Mouse (Mus musculus) adrenal gland, postnatal 36 days (tissue): Measurements from ENCODE around the gene Gm10198. TPM values are rescaled to one million over a fixed set of nuclear protein-coding genes. Genes with fewer than 3 reads are reported as not detected.

Experiments used
- DNase-seq, 2 experiments: peaks; one replicate each; pipeline ENCODE4 v3.0.0; 2021; ENCODE audit warnings: mixed read lengths in 1 of 2
- long read RNA-seq, 2 experiments: library from polyadenylated mRNA; stranded (forward); transcript quantifications; one replicate each; pipeline ENCODE4 v2.0.0; 2021; ENCODE audit warnings: borderline sequencing depth in 2 of 2
- total RNA-seq, 2 experiments: library from RNA; stranded (reverse); gene quantifications; 2 replicates each; pipeline ENCODE4 v1.2.3; 2021

The Gm10198 gene
- total RNA-seq: not detected
- long read RNA-seq, experiment 1: 0 reads
- long read RNA-seq, experiment 2: 0 reads

- no peak for DNase-seq
These were observed at the start of gene Gm10198 for GRCm38 (mm10) chr13:111592485-111592884. Gene Gm10198, plus strand, starts transcription at chr13:111592785.

GRCm38 (mm10) chr13:111545286-111545685 is 47.3 kb upstream of the Gm10198 start:
- peak; percentile 17 to 30 for DNase-seq

GRCm38 (mm10) chr13:111552769-111553168 is 39.8 kb upstream of the Gm10198 start:
- no peak for DNase-seq

- DNase-seq: no peak
These were observed 39.4 kb upstream of the Gm10198 start for GRCm38 (mm10) chr13:111553182-111553581.

GRCm38 (mm10) chr13:111553941-111554340 is 38.6 kb upstream of the Gm10198 start:
- DNase-seq: no peak

GRCm38 (mm10) chr13:111555333-111555732 is 37.3 kb upstream of the Gm10198 start:
- DNase-seq: peak; percentile 13 to 28

GRCm38 (mm10) chr13:111556375-111556774 is 36.2 kb upstream of the Gm10198 start:
- DNase-seq: no peak

GRCm38 (mm10) chr13:111560152-111560551 is 32.4 kb upstream of the Gm10198 start:
- DNase-seq: no peak

GRCm38 (mm10) chr13:111562595-111562994 is 30.0 kb upstream of the Gm10198 start:
- no peak for DNase-seq

- peak; percentile 6 to 17 for DNase-seq
These were observed 18.4 kb upstream of the Gm10198 start for GRCm38 (mm10) chr13:111574196-111574595.

GRCm38 (mm10) chr13:111577177-111577576 is 15.4 kb upstream of the Gm10198 start:
- no peak for DNase-seq

- no peak for DNase-seq
These were observed 12.5 kb upstream of the Gm10198 start for GRCm38 (mm10) chr13:111580054-111580453.

GRCm38 (mm10) chr13:111598111-111598510 is 5.5 kb downstream of the Gm10198 start:
- DNase-seq: no peak

GRCm38 (mm10) chr13:111601383-111601782 is 8.8 kb downstream of the Gm10198 start:
- DNase-seq: no peak

GRCm38 (mm10) chr13:111604826-111605225 is 12.2 kb downstream of the Gm10198 start:
- DNase-seq: no peak

GRCm38 (mm10) chr13:111616168-111617125 is 23.9 kb downstream of the Gm10198 start:
- no peak for DNase-seq

- DNase-seq: no peak
These were observed 27.8 kb downstream of the Gm10198 start for GRCm38 (mm10) chr13:111620433-111620832.

GRCm38 (mm10) chr13:111622425-111622824 is 29.8 kb downstream of the Gm10198 start:
- DNase-seq: no peak

GRCm38 (mm10) chr13:111623112-111623511 is 30.5 kb downstream of the Gm10198 start:
- DNase-seq: no peak

- no peak for DNase-seq
These were observed 31.5 kb downstream of the Gm10198 start for GRCm38 (mm10) chr13:111624115-111624514.

- DNase-seq: no peak
These were observed 41.9 kb downstream of the Gm10198 start for GRCm38 (mm10) chr13:111634163-111635160.

GRCm38 (mm10) chr13:111640319-111640718 is 47.7 kb downstream of the Gm10198 start:
- no peak for DNase-seq
